Mouse (Mus musculus) erythroblast, adult 5-6 weeks (primary cell): ENCODE measurements around the gene Ccnc. TPM values are rescaled to one million over a fixed set of nuclear protein-coding genes. Genes with fewer than 3 reads are reported as not detected.
"Not testable (repeated sequence)": the region's sequence is repeated elsewhere in the genome, so short reads cannot be mapped to it uniquely, and the experiment has no call there.

Experiments used
- ATAC-seq: replicated peaks from 2 replicates; pipeline ENCODE4 v1.8.0; 2016; ENCODE audit warnings: moderate number of reproducible peaks, mild to moderate bottlenecking, moderate TSS enrichment, inconsistent platforms; ENCODE audit not compliant: poor library complexity, low FRiP score, severe bottlenecking
- total RNA-seq, 2 experiments: library from RNA; stranded (forward) in 1 of 2; stranded (reverse) in 1 of 2; fragments of 150-400 nt in 1 of 2; fragments of 200-764, 138-1000 nt in 1 of 2; gene quantifications; 2 replicates each; pipeline versions ENCODE4 v1.2.3 to v1.2.4; 2015 to 2017; ENCODE audit warnings: low replicate concordance in 2 of 2

Gene Ccnc
- total RNA-seq, 2 experiments from 2014 or later, result 17.5 to 23.0 TPM

DNA sequence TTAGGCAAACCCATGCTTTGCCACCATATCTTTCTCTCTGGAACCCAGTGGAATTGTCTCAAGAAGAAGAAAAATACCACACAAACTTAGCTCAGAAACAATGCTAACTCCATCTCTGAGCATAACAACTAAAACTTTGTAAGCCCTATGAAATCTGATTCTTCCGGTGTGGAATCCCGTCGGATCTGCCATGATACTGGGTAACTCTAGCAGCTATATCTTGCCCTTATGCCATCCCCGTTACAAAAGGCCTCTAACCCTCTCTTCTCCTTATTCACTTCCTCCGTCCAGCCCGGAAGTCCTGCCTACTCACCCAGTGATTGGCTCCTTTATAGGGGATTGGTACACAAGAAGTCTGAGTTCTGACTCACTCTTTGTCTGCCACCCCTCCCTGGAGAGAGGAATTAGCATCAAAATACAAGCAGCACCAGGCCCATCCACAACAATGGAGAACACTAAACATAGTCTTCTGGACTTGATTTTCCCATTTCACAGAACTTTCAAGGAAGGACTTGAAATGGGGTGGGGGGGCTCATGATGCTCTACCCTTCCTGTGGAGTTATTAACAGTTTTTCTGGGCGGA, 4.7 kb upstream of the Ccnc start:
- no peak for ATAC-seq

DNA sequence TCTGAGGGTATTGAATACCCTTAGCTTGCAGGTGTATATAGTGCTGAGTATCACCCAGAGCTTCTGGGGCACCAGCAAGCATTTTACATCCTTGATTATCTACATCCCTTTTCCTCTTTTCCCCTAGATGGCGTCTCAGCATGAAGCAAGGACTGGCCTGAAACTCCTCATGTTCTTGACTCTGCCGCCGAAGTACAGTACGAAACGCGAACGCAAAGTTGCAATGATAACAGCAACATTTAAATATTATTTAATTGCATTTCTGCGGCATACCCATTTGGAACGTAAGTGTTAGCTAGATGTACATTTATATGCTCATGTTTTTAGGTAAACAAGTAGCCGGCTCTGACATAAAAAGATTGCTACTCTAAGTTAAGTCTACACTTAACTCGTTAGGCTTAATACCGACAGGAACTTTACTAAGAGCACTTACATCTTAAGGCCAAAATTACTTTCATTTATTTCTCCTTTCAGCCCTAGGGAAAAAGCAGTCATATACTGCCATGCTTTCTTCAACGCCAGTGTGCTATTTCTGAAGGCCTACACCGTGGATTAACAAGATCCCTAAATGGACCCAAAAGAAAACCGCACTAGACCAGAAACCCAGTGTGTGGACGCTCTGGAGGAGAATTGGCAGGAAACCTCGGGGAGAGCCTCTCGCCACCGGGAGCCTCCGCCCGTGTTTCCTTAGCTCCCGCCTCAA, 438 bp upstream of the Ccnc start:
- peak; percentile 86 for ATAC-seq

DNA sequence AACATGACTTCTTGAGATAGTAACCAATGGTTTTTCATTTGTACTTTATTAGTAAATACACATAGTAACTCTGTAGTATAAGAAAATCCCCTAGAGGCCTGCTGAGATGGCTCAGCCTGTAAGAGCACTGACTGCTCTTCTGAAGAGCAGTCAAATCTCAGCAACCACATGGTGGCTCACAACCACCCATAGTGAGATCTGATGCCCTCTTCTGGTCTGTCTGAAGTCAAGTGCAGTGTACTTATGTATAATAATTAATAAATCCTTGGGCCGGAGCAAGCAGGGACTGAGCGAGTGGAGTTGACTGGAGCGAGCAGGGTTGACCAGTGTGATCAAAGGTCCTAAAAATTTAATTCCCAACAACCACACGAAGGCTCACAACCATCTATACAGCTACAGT, 11.7 kb downstream of the Ccnc start:
- ATAC-seq, result no peak

DNA sequence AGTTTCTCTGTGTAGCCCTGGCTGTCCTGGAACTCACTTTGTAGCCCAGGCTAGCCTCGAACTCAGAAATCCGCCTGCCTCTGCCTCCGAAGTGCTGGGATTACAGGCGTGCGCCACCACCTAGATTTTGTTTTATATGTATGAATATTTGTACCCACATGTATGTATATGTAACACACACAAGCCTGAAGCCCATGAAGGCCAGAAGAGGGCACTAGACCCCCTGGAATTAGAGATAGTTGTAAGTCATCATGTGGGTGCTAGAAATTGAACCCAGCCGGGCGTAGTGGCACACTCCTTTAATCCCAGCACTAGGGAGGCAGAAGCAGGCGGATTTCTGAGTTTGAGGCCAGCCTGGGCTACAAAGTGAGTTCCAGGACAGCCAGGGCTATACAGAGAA, 16.6 kb downstream of the Ccnc start:
- not testable (repeated sequence) for ATAC-seq

DNA sequence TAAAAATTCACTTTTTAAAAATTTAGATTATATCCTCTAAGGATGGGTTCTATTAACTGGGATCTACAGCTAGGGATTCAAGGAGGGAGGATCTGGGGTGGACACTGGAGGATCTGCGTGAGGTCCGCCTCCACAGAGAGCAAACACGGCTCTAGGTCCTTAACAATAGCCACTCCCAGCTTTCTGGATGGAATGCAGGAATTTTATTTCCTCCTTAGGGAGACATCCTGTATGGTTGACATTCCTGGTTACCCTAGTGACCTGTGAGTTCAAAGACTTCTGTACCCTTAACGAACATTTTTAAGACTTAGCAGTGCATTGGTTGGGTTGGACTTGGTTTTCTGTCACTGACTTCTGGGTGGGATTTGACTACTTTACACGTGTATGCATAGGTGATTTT, 18.2 kb downstream of the Ccnc start:
- no peak for ATAC-seq

DNA sequence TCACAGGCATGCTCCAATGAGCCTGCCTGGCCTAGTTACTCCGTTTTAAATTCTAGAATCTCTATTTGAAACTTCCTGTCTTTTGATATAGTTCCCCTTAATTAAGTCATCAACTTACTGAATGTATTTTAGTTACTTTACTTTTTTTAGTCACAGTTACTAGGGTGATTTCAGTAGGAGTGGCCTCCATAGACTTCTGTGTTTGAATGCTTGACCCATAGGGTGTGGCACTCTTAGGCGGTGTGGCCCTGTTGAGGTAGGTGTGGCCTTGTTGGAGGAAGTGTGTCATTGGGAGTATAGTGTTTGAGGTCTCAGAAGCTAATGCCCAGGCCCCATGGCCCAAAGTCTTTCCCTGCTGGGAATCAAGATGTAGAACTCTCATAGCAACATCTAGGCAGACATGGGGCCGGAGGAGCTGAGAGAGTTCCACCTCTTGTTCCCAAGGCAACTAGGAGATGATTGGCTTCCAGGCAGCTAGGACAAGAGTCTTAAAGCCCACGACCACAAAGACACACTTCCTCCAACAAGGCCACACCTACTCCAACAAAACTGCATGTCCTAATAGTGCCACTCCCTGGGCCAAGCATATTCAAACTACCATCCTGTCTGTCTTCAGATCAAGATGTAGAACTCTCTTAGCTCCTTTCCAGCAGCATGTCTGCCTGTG, 27.8 kb downstream of the Ccnc start:
- peak; percentile 86 for ATAC-seq

DNA sequence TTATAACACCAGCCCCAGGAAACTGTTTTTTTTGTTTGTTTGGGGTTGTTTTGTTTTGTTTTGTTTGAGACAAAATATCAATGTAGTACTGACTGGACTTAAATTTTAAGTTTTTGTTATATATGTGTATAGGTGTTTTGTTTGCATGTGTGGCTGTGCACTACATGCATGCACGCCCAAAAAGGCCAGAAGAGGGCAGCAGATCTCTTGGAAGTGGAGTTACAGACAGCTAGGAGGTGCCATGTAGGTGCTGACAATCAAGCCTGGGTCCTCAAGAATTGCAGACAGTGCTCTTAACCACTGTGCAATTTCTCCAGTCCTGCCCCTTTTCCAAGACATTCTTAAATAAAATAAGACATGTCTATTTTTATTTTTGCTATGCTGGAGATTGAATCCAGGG, 31.4 kb downstream of the Ccnc start:
- peak; percentile 64; the same call in 1 of the 2 replicates for ATAC-seq

DNA sequence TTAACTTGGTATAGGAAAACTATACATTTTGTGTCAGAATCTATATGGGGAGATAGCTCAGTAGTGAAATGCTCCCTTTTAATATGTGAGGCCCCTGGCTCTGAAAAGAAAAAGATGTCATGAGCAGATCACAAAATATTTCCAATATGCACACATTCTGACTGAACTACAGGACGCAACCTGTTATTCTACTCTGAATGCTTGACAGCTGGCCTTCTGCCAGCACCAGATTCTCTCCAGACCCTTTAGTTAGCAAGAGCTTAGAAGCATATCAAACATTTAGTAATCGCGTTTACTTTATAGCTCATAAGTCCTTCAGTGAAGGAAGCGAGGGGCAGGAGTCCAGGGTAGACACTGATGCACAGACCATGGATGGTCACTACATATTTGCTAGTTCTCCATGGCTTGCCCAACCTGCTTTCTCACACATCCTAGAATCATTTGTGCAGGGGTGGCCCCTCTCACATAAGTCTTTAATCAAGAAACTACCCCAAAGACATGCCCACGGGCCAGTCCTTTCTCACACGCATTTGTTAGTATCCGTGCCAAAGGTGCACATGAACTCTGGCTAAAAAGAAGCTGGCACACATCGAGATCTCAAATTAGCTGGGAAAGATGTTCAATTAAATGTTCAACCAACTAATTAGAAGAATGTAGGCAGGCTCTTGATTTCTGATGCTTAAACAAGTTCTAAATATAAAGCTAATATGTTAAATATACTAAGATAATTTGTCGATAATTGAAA, 34.1 kb downstream of the Ccnc start:
- no peak for ATAC-seq

DNA sequence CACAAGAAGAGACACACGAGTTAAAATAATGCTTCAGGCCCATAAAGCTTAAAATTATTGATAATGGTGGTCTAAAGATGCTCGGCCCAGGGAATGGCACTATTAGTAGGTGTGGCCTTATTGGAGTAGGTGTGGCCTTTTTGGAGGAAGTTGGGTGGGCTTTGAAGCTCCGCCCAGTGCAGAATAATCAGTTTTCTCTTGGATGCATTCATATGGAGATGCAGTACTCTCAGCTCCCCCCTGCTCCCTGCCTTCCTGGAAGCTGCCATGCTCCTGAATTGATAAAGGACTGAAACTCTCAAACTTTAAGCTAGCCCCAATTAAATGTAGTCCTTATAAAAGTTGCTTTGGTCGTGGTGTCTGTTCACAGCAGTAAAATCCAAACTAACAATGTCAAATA, 36.3 kb downstream of the Ccnc start:
- ATAC-seq, result no peak

DNA sequence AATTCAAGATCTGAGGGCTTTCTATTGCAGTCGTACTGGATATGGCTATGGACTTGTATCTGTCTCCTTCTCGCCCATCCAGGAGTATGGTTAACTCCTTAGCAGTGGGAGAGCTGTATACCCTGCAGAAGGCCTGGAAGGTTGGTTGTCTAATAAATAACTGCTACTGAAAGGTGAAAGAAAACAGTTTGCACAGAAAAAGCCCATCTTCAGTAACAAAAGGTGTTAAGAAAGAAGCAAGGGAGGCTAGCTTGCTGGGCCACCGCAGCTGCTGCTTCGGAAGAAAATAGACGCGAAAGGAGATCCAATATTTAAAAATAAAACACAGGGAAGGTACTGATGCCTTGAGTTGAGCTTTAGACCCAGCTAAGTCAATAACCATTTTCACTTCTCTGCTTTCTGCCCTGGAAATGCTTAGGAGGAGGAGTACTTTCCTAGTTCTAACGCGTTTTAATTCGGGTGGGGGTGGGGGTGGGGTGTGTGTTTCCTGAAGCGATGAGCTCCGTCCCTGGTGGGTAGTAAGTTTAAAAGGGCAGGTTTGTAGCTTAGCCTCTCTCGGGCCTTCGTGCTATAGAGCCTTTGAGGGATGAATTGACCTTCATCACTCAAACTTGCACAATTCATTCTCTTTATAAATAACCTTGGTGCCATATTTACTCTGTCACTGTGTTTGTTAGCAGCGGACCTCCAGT, 38.8 kb downstream of the Ccnc start:
- peak; percentile 61 for ATAC-seq

DNA sequence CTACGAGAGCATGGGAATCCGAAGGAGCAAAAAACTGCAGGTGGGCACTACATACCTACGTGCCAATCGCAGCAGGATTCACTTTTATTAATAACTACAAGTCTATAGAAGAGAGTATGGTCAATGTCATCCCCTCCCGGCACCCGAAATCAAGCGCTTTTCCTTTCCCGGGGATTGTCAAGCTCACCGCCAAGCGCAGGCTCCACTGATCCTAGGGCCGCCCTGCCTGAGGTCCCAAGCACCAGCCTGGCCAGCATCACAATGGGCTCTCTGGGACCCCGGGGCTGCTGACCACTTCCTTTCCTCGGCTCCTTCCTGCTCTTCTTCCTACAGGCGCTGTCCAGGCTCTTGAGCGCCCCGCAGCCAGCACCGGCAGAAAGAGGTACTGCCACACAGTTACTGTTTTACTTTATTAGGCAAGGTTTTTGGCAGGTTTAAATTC, 39.4 kb downstream of the Ccnc start, which contains the start of the genes Usp45 and Tstd3:
TSS of gene Usp45 (plus strand) at position 294 of the 442 bp plus-strand sequence.
TSS of gene Tstd3 (minus strand) at position 350 of the 442 bp plus-strand sequence.
- ATAC-seq, result peak; percentile 100

DNA sequence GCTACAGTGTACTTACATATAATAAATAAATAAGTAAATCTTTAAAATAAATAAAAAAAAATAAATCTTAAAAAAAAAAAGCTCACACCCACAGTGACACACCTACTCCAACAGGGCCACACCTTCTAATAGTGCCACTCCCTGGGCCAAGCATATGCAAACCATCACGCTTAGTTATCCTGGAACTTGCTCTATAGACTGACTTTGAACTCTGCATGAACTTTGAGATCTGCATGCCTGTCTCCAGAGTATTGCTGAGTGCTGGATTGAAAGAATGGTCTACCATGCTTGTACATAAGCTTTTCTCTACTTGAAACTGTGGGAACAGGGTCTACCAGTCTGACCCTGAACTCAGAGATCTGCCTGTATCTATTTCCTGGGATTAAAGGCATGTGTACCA, 43.6 kb downstream of the Ccnc start:
- ATAC-seq, result no peak

DNA sequence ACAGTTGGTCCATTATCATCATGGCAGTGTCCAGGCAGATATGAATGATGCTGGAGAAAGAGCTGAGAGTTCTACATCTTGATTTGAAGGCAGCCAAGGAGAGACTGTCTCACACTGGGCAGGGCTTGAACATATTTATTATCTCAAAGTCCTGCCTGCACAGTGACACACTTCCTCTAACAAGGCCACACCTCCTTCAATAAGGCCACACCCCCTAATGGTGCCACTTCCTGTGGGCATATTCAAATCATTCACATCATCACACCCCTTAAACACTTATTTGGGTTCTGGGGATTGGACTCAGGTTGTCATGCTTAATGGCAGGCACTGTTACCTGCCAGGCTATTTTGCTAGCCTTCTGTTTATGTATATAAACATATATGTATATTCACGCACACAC, 44.8 kb downstream of the Ccnc start:
- no peak for ATAC-seq

DNA sequence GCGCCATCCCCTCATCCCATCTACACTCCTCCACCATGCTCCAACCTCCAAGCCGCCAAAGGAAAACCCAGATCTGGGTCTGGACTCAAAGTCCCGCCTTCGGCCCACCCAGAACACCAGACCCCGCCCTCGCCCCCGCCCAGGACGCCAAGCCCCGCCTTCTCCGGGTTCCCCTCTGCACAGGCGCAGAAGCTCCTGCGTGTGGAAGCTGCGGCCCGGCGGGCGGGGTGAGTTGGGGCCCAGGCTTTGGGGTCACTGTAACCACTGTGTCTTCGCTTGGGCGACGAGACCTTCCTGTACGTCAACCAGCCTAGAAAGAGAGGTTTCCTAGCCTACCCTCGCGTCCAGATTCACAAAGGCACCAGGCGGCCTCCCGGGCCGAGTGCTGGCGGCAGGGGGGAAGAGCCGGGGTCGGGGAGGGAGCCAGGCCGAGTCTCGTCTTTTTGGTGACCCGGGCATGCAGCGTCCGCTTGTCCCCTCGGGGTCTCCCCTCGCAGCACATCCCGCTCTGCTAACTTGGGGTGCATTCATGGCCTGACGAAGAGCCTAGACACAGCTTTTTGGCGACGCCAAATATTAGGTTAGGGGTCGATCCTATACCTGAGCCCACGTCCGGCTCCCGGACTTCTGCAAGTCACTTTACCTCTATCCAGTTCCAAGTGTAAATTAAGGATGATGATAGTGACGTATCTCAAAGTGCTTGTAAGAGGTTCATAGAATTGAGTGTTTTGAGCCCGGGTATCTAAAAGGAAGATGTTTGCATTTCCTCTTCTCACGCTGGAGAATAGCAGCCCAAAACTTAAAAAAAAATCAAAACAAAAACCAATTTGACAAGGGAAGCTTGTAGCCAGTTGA, 48.8 kb downstream of the Ccnc start:
- ATAC-seq, result peak; percentile 92

DNA sequence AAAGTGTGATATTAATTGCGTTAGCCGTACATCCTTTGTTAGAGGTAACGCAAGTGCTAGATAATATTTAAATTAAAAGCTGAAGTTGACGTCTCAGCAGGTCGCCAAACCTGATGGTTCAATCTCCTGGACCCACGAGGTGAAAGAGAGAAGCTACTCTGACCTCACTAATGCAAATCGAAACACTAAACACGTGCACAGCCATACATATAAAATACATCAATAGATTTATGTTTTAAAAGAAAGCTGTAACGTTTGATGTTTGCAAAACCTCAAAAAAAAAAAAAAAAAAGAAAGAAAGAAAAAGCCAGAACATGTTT, 49.4 kb downstream of the Ccnc start:
- no peak for ATAC-seq

DNA sequence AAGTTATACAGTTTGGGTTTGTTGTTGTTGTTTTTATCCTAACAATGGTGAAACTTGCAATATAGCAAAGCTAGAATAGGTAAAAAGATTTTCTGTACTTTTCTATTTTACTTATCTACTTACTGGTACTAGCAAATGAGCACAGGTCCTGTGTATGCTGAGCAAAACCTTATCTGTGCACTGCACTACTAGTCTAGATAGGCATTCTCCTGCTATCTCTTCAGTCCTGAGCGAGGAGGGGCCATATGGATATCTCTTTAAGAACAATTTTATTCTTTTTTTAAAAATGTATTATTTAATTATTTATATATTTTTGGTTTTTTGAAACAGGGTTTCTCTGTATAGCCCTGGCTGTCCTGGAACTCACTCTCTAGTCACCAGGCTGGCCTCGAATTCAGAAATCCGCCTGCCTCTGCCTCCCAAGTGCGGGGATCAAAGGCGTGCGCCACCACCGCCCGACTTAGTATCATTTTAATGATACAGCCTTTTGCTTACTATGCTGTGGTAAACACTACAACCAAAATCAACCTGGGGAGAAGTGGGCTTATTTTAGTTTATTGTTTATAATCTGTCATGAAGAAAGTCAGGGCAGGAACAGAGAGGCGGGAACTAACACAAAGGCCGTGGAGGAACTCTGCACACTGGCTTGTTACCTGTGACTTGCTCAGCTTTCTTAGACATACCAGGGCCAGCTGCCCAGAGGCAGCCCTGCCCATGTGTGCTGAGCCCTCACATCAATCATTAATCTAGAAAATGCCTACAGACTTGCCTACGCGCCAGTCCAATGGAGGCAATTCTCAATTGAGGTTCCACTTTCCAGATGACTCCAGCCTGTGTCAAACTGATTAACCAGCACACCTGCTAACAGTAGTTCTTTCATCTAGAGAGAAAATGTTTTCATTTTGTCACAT, 53.6 kb downstream of the Ccnc start:
- ATAC-seq, result peak; percentile 54; the same call in 1 of the 2 replicates

DNA sequence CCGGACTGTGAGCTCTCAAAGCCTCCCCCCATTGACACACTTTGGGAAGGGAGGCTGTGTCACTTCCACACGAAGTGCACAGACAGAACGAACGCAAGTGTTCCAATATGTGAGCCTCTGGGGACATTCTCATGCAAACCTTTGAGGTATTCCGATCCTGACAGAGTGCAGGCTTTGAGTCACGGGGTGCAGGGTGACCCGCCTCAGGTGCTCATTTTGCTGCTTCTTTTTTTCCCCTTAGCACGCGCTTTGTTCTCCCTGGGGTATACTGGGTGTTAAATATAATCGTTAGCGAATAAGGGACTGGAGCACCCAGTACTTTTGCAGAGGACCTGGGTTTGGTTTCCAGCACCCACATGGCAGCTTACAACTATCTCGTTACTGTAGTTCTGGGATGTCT, 58.8 kb downstream of the Ccnc start:
- no peak for ATAC-seq

DNA sequence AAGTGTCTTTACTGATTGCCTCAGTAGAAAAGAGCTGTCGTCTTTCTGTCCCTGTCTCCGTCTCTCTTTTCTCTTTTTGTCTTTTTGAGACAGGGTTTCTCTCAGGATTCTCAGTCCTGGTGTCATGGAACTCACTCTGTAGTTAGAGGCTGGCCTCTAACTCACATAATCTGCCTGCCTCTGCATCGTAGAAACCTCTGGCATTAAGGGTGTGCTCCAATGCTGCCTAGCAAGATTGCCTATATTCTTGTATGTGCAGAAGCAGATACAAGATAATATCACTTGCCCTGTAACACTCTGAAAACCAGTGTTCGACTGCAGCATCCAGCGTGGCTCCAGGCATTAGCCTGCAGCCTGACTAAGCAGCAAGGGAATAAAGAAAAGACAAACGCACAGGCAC, 61.4 kb downstream of the Ccnc start:
- ATAC-seq, result no peak
